Mouse (Mus musculus) cerebellum, adult 9-11 months (tissue): ENCODE data around the gene 2210011C24Rik.
"Not testable (repeated sequence)": the region's sequence is repeated elsewhere in the genome, so short reads cannot be mapped to it uniquely, and the experiment has no call there.

Source experiments
- DNase-seq: peaks from one replicate; pipeline ENCODE4 v3.0.0; 2022

The 2210011C24Rik gene

DNA sequence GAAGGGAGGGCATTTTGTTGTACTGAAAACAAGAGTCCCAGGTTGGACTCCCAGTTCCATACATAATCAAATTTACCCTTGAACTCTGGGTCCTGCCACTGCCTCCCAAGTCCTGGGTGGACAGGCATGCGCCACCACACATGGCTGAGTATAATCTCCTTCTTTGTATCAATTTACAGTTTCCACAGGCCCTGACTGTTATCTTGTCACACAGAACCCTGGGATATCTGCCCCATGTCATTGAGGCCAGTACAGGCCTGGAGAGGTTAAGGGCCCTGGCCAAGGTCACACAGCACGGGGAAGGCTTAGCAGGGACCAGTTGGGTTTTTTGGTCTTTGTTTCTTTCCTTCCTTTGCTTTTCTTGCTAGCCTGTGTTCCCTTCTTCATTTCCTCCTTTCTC is 19.5 kb downstream of the 2210011C24Rik start:
- DNase-seq = no peak

- no peak for DNase-seq
These were observed 21.8 kb downstream of the 2210011C24Rik start for GRCm38 (mm10) chr8:83990170-83990569.

DNA sequence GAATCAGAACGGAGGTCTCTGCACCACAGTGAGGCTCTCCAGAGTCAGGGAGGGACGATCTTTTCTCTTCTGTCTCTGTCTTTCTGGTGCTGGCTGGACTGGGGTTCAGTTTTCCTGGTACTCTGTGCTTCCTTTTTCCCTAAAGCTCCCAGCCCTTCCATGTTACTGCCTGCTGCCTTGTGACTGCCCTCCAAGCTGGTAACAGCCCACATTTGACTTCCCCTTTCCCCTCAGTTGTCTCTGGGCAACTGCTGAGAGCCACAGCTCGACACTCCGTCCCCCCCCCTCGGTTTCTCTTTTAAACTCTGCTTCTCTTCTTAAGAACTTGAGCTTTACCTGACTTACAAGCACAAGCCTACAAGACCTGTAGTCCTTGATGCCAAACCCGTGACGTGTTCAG is 22.7 kb downstream of the 2210011C24Rik start:
- no peak for DNase-seq

GRCm38 (mm10) chr8:83983222-83983621 is 28.7 kb downstream of the 2210011C24Rik start:
- DNase-seq = not testable (repeated sequence)

DNA sequence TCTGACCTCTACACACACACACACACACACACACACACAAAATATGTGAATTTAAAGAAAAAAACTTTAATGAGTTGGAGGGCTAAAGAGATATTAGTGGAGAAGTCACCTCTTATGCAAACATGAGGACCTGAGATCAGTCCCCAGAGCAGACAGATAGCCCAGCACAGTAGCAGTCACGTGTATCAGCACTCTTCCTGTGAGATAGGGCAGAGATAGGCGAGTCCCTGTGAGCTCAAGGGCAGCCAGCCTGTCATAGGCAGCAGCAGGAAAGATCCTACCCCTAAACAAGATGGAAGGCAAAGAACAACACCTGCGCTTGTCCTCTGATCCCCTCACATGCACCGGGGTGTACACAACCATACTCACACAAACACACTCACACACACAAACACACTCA is 29.5 kb downstream of the 2210011C24Rik start:
- no peak for DNase-seq

DNA sequence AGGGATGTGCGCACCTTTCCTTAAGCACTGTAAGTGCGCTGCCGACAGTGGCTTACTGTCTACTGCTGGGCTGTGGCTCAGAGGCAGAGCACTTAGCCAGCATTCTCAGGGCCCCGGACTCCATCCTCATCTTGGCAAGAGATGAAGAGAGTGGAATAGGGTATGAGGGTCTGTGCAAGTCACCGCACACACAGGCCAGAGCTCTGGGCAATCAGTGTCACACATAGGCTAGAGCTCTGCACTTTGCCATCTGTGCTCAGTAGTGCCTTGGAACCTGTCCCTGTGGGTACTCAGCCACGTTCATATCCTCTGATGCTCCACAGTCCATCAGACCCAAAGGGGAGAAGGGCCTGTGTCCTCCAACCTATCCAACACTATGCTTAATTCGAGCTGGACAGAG is 30.4 kb downstream of the 2210011C24Rik start:
- DNase-seq = peak; percentile 25

- DNase-seq = peak; percentile 44
These were observed 31.1 kb downstream of the 2210011C24Rik start for GRCm38 (mm10) chr8:83980845-83981244.

DNA sequence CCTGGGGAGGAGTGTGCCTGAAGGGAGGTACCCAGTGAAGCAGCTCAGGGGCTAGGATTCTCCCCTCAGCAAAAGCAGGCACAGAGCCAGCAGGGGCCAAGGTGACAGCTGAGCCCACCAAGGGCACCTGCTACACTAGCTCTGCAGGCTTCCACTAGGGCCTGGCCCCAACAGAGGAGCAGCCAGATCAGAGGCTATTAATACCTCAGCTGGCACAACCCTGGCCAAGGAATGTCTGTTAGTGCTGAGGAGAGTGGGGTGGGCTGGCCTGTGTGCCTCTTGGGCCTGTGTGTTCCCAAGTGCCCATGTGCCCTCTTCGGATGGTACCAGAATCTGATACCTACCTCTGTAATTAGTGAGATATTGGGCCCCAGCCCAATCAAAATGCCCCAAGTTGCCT is 31.7 kb downstream of the 2210011C24Rik start:
- DNase-seq = peak; percentile 45

- no peak for DNase-seq
These were observed 33.8 kb downstream of the 2210011C24Rik start for GRCm38 (mm10) chr8:83978200-83978599.

GRCm38 (mm10) chr8:83977646-83978045 is 34.3 kb downstream of the 2210011C24Rik start:
- DNase-seq = no peak

- no peak for DNase-seq
These were observed 35.1 kb downstream of the 2210011C24Rik start for GRCm38 (mm10) chr8:83976779-83977350.

DNA sequence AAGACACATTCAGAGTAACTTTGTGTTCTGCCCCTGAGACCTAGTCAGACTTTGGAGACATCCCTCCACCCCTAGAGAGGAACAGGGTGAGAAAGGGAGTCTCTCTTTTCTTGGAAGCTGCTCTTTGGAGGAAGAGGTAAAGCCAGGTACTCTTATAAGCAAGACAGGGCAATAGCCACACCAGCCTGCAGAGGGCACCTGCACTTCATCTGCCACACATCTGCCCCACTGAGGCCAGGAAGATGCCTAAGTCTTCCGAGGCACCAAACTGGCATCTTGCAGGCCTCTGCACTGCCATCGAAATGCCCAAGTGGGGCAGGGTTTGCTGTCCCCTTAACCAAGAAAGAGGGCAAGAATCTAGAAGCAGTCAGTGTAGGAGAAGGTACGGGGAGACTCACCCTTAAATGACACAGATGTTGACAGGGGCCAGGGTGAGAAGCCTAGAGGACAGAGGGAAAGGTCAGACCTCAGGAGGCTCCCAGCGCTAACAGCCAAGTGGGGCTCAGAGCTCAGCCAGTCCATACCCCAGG is 35.8 kb downstream of the 2210011C24Rik start:
- DNase-seq = no peak

GRCm38 (mm10) chr8:83974521-83974920 is 37.5 kb downstream of the 2210011C24Rik start:
- DNase-seq = peak; percentile 49

- DNase-seq = peak; percentile 75
These were observed 38.6 kb downstream of the 2210011C24Rik start for GRCm38 (mm10) chr8:83973161-83974031.

DNA sequence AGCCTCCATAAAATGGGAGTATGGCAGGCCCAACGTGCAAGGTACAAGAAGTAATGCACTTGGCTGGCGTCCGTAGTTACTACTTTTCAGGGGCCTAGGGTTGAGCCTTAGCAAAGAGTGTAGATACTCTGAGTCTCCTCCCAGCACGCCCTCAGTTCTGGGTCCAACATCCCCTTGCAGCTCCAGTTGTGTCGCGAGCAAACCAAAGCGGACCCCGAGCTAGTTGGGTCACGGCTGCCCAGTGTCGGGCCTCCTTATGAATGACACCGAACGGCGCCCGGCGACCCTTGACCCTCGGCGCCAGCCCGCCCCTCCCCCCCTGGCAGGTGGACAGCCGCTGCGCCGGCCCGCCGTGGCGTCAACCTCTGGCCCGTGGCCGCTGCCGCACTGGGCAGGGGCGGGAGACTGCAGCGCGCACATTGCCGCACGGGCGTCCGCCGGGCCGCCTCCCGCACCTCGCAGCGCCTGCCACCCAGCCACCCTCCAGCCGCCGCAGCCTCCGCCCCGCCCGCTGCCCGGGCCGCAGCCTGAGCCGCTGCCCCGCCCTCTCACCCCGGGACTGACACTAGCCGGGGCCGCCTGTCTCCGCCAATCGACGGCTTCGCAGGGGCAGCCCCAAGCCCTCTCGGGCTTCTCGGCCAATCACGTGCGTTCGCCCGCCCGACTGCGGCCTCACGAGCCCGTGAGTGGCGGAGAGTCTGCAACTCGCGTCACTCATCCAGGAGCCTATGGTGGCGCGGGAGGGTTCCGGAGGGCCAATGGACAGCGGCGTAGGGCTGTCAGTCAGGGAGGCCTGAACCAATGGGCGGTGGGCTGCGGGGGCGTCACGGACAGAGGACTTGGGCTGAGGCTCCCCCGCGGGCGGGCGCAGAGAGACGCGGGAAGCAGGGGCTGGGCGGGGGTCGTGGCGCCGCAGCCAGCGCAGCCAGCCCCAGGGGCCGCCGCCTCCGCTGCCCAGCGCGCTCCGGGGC is 39.5 kb downstream of the 2210011C24Rik start, which contains the start of gene Prkaca:
Prkaca (plus strand) TSS at position 844 of the 971 bp plus-strand sequence.
- DNase-seq = peak; percentile 100

DNA sequence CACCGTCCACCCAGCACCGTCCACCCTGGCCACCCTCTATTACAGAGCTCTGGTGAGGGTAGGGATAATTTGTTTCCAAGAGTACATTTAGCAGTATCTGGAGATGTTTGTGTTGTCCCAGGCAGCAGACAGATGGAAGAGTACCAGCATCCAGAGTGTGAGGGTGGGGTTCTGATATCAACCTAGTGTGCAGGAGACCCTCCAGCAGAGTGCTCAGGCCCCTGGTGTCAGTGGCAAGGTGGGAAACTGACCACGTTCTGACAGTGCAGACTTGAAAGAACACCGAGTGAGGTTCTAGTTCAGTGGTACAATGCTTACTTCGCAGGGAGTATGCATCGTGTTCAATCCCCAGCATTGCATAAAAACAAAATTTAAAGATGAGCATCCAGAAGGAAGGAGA is 40.3 kb downstream of the 2210011C24Rik start:
- peak; percentile 46 for DNase-seq

DNA sequence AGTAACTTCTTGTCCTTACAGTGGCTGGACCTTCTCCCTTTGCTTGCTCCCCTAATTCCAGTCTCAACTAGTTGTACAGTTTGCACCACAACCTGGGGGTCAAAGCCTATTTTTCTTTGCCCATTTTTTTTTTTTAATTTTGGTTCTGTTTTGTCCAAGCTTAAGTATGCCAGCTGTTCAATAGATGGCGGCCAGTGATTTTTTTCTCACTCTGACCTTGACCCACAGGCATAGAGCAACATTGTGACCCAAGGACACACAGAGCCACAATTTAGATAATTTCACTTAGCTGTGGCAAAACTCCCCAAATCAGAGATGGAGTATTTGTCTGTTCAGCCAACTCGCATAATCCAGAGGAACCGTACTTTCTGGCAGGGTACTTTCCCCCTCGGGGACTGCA is 40.9 kb downstream of the 2210011C24Rik start:
- no peak for DNase-seq

DNA sequence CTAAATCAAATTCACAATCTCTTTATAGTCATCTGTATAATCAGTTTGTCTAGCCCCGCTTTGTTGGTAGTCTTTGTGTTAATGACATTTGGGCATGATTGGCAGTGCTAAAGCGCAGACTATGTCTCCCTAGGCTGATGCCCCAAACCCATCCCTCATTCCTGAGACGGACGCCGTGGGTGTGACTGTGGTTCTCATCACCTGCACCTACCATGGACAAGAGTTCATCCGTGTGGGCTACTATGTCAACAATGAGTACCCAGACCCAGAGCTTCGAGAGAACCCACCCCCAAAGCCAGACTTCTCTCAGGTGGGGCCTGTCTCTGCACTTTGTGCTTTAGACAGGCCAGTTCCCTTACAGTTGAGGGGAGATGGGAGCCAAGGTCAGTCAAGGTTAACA is 44.3 kb downstream of the 2210011C24Rik start:
- no peak for DNase-seq

GRCm38 (mm10) chr8:83964015-83964765 is 47.8 kb downstream of the 2210011C24Rik start:
- DNase-seq = no peak
